Mouse (Mus musculus): Measurements from ENCODE around the gene Khk.

Gene Khk

GRCm38 (mm10) chr5:30966189-30966588, 45.0 kb downstream of the Khk start:
- in situ Hi-C loops (cut with MboI; ENCODE audit: low sequenced_read_pairs) = no loop called here

- in situ Hi-C loops (cut with MboI; ENCODE audit: low sequenced_read_pairs) = no loop called here
Observed at GRCm38 (mm10) chr5:30968416-30968815, 47.2 kb downstream of the Khk start, which contains the start of gene Tcf23. TSS of gene Tcf23 (plus strand) at chr5:30968662.

GRCm38 (mm10) chr5:30969440-30969839, 48.2 kb downstream of the Khk start:
- in situ Hi-C loops (cut with MboI; ENCODE audit: low sequenced_read_pairs) = no loop called here

GRCm38 (mm10) chr5:30974870-30975656, 53.8 kb downstream of the Khk start:
- in situ Hi-C loops (cut with MboI; ENCODE audit: low sequenced_read_pairs) = no loop called here

Measured in CH12F3 (cell line).